Mouse (Mus musculus) kidney, postnatal 0 days (tissue): ENCODE data around the gene Jun. TPM values are rescaled to one million over a fixed set of nuclear protein-coding genes. Genes with fewer than 3 reads are reported as not detected.

ENCODE experiments used
- ATAC-seq: fragments of 200-750 bp; cut with Nextera tagmentation; replicated peaks from 2 replicates; pipeline ENCODE4 v1.8.0; 2017; ENCODE audit warnings: low read depth, moderate number of reproducible peaks, moderate TSS enrichment, moderate library complexity; ENCODE audit not compliant: low FRiP score
- DNase-seq: peaks from one replicate; pipeline ENCODE4 v3.0.0-alpha.2; 2016; ENCODE audit warnings: low spot score
- H3K27ac ChIP-seq: fragments of 300-500 bp; sonication (generic); 2 replicates; pipeline ENCODE4 v1.5.1; 2014; ENCODE audit warnings: mild to moderate bottlenecking
- H3K27me3 ChIP-seq: fragments of 300-500 bp; sonication (generic); 2 replicates; pipeline ENCODE4 v1.6.1; 2014; ENCODE audit warnings: low read length, mixed read lengths; ENCODE audit not compliant: insufficient read depth
- H3K36me3 ChIP-seq: fragments of 300-500 bp; sonication (generic); 2 replicates; pipeline ENCODE4 v1.6.1; 2014; ENCODE audit warnings: low read length, mixed read lengths; ENCODE audit not compliant: insufficient read depth
- H3K4me1 ChIP-seq: fragments of 300-500 bp; sonication (generic); replicated peaks from 2 replicates; pipeline ENCODE4 v1.6.1; 2014; ENCODE audit warnings: antibody characterized with exemption, low read length, mixed read lengths; ENCODE audit not compliant: insufficient read depth
- H3K4me2 ChIP-seq: fragments of 300-500 bp; sonication (generic); 2 replicates; pipeline ENCODE4 v1.6.1; 2014; ENCODE audit warnings: mild to moderate bottlenecking, low read length, moderate library complexity, mixed read lengths
- H3K4me3 ChIP-seq: fragments of 300-500 bp; sonication (generic); replicated peaks from 2 replicates; pipeline ENCODE4 v1.5.1; 2014; ENCODE audit warnings: low read depth, low read length
- H3K9ac ChIP-seq: fragments of 300-500 bp; sonication (generic); 2 replicates; pipeline ENCODE4 v1.6.1; 2014; ENCODE audit warnings: low read depth, low read length
- H3K9me3 ChIP-seq: fragments of 300-500 bp; sonication (generic); replicated peaks from 2 replicates; pipeline ENCODE4 v1.6.1; 2016; ENCODE audit warnings: low read length, inconsistent platforms, mixed read lengths
- CTCF ChIP-seq: IDR thresholded peaks from 2 replicates; pipeline ENCODE4 v1.5.1; 2016; ENCODE audit warnings: antibody characterized with exemption, low read depth, mild to moderate bottlenecking, moderate library complexity
- WGBS: fragments of 180-500 bp; shearing (Covaris S2); extraction: QIAGEN DNeasy Blood & Tissue Kit; methylation state at CpG from one replicate; pipeline ENCODE4 v1.1.7; 2014; 5-methylcytosine and 5-hydroxymethylcytosine counted together
- polyA plus RNA-seq: library from polyadenylated mRNA; unstranded; fragments of >200 nt; fragmentation: Nextera tagmentation; extraction: Ambion mirVana; gene quantifications from 2 replicates; pipeline ENCODE4 v1.2.1, GENCODE M21; 2015

Jun gene
- polyA plus RNA-seq, 1 experiment from 2014 or later = 55.1 TPM

DNA sequence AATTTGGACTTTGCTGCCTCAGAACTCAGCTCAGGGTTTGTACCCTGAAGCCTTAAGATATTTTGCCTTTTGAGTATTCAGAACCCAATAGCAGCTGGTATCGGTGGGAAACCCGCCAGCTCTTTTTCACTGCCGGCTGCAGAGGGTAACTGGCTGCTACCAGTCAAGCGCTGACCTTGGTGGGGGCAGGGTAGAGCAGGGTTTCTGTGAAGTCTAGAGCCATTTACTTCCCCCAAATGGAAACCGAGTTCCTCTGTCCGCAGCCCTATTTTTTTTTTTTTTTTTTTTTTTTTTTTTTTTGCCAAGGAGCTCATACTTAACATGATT lies 1.7 kb upstream of the Jun start:
- Histone ChIP-seq H3K27ac (peak overlapping the region; percentile 98), H3K9ac (peak overlapping the region; percentile 74)
- DNase-seq = peak; percentile 76

DNA sequence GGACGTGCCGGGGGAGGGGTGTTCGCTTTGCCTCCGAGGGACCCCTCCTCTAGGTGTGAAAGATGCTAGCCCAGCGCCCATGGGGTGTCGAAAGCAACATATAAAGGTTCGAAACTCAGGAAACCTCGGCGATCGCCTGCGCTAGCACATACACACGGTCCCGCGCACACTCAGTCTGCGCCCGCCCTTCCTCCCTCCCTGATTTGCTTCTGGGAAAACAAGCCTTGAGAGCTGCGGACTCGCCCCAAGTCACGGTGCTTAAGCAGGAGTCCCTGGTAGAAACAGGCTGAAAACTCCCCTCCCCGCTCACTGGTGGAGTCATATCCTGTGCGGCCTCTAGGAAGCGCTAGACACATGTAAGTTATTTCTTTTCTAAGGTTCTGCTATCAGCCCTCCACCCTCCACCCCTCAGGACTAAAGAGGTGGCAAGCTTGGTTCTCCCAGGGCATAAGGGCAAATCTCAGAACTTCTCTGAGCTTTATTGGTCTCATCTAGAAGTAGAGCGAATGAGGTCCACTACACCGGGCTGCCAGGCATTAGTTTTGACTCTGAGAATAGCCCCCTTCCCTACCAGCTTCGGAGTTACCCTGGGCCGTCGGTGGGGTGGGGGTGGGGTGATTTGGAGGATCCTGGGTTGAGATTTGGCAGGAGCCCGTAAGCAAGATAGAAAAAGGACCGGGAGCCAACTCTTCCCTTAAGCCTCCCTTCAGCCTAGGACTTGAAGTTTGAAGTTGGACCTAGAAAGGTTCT lies 1.2 kb upstream of the Jun start:
- H3K4me2 ChIP-seq = peak overlapping the region; percentile 91
- peak overlapping the region; percentile 98 for H3K27ac ChIP-seq
- H3K4me3 ChIP-seq = peak overlapping the region; percentile 94
- H3K27me3 ChIP-seq = no peaks in the 10 kb centered on the region
- peaks cover 15% of the 10 kb centered on the region for H3K4me1 ChIP-seq
- peak; percentile 99 for DNase-seq
- WGBS = 0% methylated on average over 29 of the region's 29 CpGs
- peak overlapping the region; percentile 74 for H3K9ac ChIP-seq
- H3K9me3 ChIP-seq = no peaks in the 10 kb centered on the region
- ATAC-seq = peak; percentile 71
- no peaks in the 10 kb centered on the region for H3K36me3 ChIP-seq
- peak; percentile 91 for TF ChIP-seq CTCF

More for the DNA sequence above, 1.7 kb upstream of the Jun start:
- Histone ChIP-seq H3K27me3 (no peaks in the 10 kb centered on the region), H3K4me2 (peak overlapping the region; percentile 91), H3K4me3 (peak overlapping the region; percentile 94), H3K36me3 (no peaks in the 10 kb centered on the region), H3K4me1 (peaks cover 12% of the 10 kb centered on the region), H3K9me3 (no peaks in the 10 kb centered on the region)
- TF ChIP-seq CTCF = no peak
- 2% methylated on average over 6 of the region's 6 CpGs for WGBS
- no peak for ATAC-seq

DNA sequence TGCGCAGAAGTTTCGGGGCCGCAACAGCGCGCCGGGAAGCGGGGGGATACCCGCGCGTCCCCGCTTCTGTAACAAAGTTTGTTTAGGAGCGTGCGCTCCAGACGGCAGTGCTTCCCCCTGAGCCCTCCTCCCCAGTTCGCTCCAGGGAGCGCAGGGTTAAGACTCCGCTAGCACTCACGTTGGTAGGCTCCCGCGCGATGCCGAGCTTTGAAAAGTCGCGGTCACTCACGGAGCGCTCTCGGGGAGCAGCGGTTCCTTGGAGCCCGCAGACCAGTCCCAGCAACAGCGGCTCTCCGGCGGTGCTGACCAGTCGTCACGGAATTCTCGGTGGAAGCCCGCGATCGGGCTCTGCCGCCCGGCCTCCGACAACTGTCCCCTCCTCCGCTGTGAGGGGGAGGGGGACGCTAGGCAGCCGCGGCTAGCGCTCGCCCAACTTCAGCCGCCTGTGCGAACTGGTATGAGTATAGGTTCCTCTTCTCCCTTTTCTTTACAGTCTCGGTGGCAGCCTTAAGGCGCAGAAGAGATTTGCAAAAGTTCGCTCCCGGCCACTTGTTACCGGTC lies 631 bp downstream of the Jun start:
- Histone ChIP-seq H3K9ac (peak overlapping the region; percentile 98), H3K27ac (peak overlapping the region; percentile 99), H3K27me3 (no peaks in the 10 kb centered on the region), H3K4me1 (peaks cover 15% of the 10 kb centered on the region), H3K4me2 (peak overlapping the region; percentile 91), H3K36me3 (no peaks in the 10 kb centered on the region), H3K9me3 (no peaks in the 10 kb centered on the region), H3K4me3 (peak overlapping the region; percentile 94)
- no peak for TF ChIP-seq CTCF
- no peak for ATAC-seq
- WGBS = under 1% methylated on average over 54 of the region's 54 CpGs
- peak; percentile 63 for DNase-seq

DNA sequence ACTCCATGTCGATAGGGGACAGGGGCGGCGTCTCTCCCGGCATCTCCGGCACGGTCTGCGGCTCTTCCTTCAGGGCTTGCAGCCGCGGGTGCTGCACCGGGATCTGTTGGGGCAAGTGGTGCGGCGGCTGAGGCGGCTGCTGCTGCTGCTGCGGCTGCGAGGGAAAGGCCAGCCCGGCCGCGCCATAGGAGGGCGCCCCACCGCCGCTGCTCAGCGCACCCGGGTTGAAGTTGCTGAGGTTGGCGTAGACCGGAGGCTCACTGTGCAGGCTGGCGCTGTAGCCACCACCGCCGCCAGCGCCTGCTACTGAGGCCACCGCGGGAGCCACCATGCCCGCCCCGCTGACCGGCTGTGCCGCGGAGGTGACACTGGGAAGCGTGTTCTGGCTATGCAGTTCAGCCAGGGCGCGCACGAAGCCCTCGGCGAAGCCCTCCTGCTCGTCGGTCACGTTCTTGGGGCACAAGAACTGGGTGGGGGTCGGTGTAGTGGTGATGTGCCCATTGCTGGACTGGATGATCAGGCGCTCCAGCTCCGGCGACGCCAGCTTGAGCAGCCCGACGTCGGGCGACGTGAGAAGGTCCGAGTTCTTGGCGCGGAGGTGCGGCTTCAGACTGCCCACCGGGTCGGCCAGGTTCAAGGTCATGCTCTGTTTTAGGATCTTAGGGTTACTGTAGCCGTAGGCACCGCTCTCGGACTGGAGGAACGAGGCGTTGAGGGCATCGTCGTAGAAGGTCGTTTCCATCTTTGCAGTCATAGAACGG lies 1.3 kb downstream of the Jun start:
- peaks cover 15% of the 10 kb centered on the region for H3K4me1 ChIP-seq
- peak overlapping the region; percentile 91 for H3K4me2 ChIP-seq
- DNase-seq (peak; percentile 84), ATAC-seq (no peak)
- peak overlapping the region; percentile 94 for H3K4me3 ChIP-seq
- H3K27ac ChIP-seq = peak overlapping the region; percentile 99
- peak overlapping the region; percentile 98 for H3K9ac ChIP-seq
- TF ChIP-seq CTCF = peak; percentile 68
- WGBS = under 1% methylated on average over 70 of the region's 70 CpGs
- no peaks in the 10 kb centered on the region for H3K36me3 ChIP-seq
- no peaks in the 10 kb centered on the region for H3K9me3 ChIP-seq
- no peaks in the 10 kb centered on the region for H3K27me3 ChIP-seq

DNA sequence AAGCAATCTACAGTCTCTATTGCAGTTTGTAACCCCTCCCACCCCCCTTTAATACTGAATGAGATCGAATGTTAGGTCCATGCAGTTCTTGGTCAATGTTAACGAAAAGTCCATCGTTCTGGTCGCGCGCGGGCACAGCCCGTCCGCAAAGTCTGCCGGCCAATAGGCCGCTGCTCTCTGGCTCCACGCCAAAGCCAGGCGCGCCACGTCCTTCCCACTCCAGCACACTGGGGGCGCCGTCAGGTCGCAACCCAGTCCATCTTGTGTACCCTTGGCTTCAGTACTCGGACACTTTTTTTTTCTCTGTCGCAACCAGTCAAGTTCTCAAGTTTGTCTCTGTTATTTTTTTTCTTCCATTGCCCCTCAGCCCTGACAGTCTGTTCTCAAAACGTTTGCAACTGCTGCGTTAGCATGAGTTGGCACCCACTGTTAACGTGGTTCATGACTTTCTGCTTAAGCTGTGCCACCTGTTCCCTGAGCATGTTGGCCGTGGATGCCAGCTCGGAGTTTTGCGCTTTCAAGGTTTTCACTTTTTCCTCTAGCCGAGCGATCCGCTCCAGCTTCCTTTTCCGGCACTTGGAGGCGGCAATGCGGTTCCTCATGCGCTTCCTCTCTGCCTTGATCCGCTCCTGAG lies 2.0 kb downstream of the Jun start:
- Histone ChIP-seq H3K36me3 (no peaks in the 10 kb centered on the region), H3K4me2 (peak overlapping the region; percentile 91), H3K9ac (peak overlapping the region; percentile 98), H3K4me3 (peak overlapping the region; percentile 94), H3K27ac (peak overlapping the region; percentile 99), H3K9me3 (no peaks in the 10 kb centered on the region), H3K4me1 (peaks cover 13% of the 10 kb centered on the region), H3K27me3 (no peaks in the 10 kb centered on the region)
- DNase-seq = peak; percentile 88
- no peak for ATAC-seq
- TF ChIP-seq CTCF = peak; percentile 58; the same call in 1 of the 2 replicates
- WGBS = under 1% methylated on average over 34 of the region's 34 CpGs

DNA sequence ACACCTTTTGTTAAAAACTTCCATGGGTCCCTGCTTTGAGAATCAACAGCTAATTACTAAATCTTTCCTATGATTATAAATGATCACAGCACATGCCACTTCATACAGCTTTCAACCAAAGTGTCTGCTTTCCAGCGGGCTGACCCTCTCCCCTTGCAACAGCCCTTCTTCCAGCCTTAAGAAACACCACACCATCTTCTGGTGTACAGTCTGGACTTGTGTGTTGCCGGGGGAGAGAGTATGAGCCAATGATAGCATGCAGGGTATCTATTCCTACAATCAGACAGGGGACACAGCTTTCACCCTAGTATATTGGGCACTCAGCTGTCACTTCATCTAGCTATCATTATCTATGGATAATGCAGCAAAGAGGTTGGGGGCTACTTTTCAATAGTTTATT lies 2.9 kb downstream of the Jun start:
- Histone ChIP-seq H3K4me1 (peaks cover 8% of the 10 kb centered on the region), H3K4me2 (peak overlapping the region; percentile 91), H3K9ac (peak overlapping the region; percentile 32; the same call in 1 of the 2 replicates), H3K9me3 (no peaks in the 10 kb centered on the region), H3K27me3 (no peaks in the 10 kb centered on the region), H3K4me3 (peak overlapping the region; percentile 94), H3K36me3 (no peaks in the 10 kb centered on the region), H3K27ac (no peak overlapping the region)
- DNase-seq (peak; percentile 35), ATAC-seq (no peak)
- WGBS = 45% methylated on average over 2 of the region's 2 CpGs
- no peak for TF ChIP-seq CTCF
